Mouse (Mus musculus) brown adipose tissue, adult 24 weeks (tissue): Measurements from ENCODE around the gene Ptpre. TPM values are rescaled to one million over a fixed set of nuclear protein-coding genes. Genes with fewer than 3 reads are reported as not detected.
"Not testable (repeated sequence)": the region's sequence is repeated elsewhere in the genome, so short reads cannot be mapped to it uniquely, and the experiment has no call there.

Source experiments
- H3K27ac ChIP-seq: fragments of 200-500 bp; replicated peaks from 2 replicates; pipeline ENCODE4 v1.5.1; 2012; ENCODE audit warnings: low read depth, mild to moderate bottlenecking, low read length
- H3K4me1 ChIP-seq: fragments of 200-500 bp; 2 replicates; pipeline ENCODE4 v1.6.1; 2012; ENCODE audit warnings: low read length, mixed read lengths; ENCODE audit not compliant: control insufficient read depth, insufficient read depth, insufficient read length
- H3K4me3 ChIP-seq: fragments of 200-500 bp; 2 replicates; pipeline ENCODE4 v1.5.1; 2012; ENCODE audit warnings: low read depth, mild to moderate bottlenecking, low read length, moderate library complexity; ENCODE audit not compliant: insufficient read depth
- polyA plus RNA-seq: library from polyadenylated mRNA; stranded (reverse); fragments of >200 nt; gene quantifications from 2 replicates; pipeline ENCODE4 v1.2.4, GENCODE M21; 2012; ENCODE audit not compliant: missing spikeins, insufficient read depth, insufficient read length

Gene Ptpre
- polyA plus RNA-seq, 1 experiment, result 1.5 TPM

GRCm38 (mm10) chr7:135684938-135685337, 147.7 kb downstream of the Ptpre start:
- Histone ChIP-seq H3K4me3 (no peak overlapping the region), H3K4me1 (no peaks in the 10 kb centered on the region), H3K27ac (no peak overlapping the region)

GRCm38 (mm10) chr7:135689396-135689795, 152.1 kb downstream of the Ptpre start:
- H3K4me3 ChIP-seq, result no peak overlapping the region
- H3K4me1 ChIP-seq, result no peaks in the 10 kb centered on the region
- no peak overlapping the region for H3K27ac ChIP-seq

GRCm38 (mm10) chr7:135691941-135692340, 154.7 kb downstream of the Ptpre start:
- Histone ChIP-seq H3K4me1 (no peaks in the 10 kb centered on the region), H3K4me3 (no peak overlapping the region), H3K27ac (no peak overlapping the region)

- Histone ChIP-seq H3K4me3 (no peak overlapping the region), H3K4me1 (no peaks in the 10 kb centered on the region), H3K27ac (no peak overlapping the region)
These were observed 156.8 kb downstream of the Ptpre start for GRCm38 (mm10) chr7:135694130-135694529.

GRCm38 (mm10) chr7:135694796-135695195, 157.5 kb downstream of the Ptpre start:
- Histone ChIP-seq H3K27ac (no peak overlapping the region), H3K4me1 (no peaks in the 10 kb centered on the region), H3K4me3 (no peak overlapping the region)

- Histone ChIP-seq H3K4me1 (no peaks in the 10 kb centered on the region), H3K27ac (no peak overlapping the region)
These were observed 158.8 kb downstream of the Ptpre start for GRCm38 (mm10) chr7:135696127-135696526.

GRCm38 (mm10) chr7:135697021-135697740, 159.9 kb downstream of the Ptpre start:
- not testable (repeated sequence) for H3K4me3 ChIP-seq, H3K27ac ChIP-seq, H3K4me1 ChIP-seq

More at GRCm38 (mm10) chr7:135696127-135696526, 158.8 kb downstream of the Ptpre start:
- H3K4me3 ChIP-seq, result no peak overlapping the region

GRCm38 (mm10) chr7:135698362-135698761, 161.1 kb downstream of the Ptpre start:
- H3K27ac ChIP-seq, result no peak overlapping the region
- H3K4me3 ChIP-seq, result no peak overlapping the region
- H3K4me1 ChIP-seq, result no peaks in the 10 kb centered on the region

- H3K4me1 ChIP-seq, H3K4me3 ChIP-seq, H3K27ac ChIP-seq: not testable (repeated sequence)
These were observed 162.1 kb downstream of the Ptpre start for GRCm38 (mm10) chr7:135699351-135699750.

GRCm38 (mm10) chr7:135703600-135704148, 166.4 kb downstream of the Ptpre start:
- no peak overlapping the region for H3K27ac ChIP-seq
- no peaks in the 10 kb centered on the region for H3K4me1 ChIP-seq
- no peak overlapping the region for H3K4me3 ChIP-seq

- Histone ChIP-seq H3K4me1 (no peaks in the 10 kb centered on the region), H3K4me3 (no peak overlapping the region), H3K27ac (no peak overlapping the region)
These were observed 167.0 kb downstream of the Ptpre start for GRCm38 (mm10) chr7:135704251-135704650.

GRCm38 (mm10) chr7:135705083-135705482, 167.8 kb downstream of the Ptpre start:
- Histone ChIP-seq H3K4me3 (no peak overlapping the region), H3K4me1 (no peaks in the 10 kb centered on the region), H3K27ac (no peak overlapping the region)

GRCm38 (mm10) chr7:135705753-135706152, 168.5 kb downstream of the Ptpre start:
- Histone ChIP-seq H3K4me1 (no peaks in the 10 kb centered on the region), H3K27ac (no peak overlapping the region), H3K4me3 (no peak overlapping the region)

- no peak overlapping the region for H3K27ac ChIP-seq
These were observed 173.4 kb downstream of the Ptpre start for GRCm38 (mm10) chr7:135710702-135711101.

GRCm38 (mm10) chr7:135712534-135712933, 175.3 kb downstream of the Ptpre start:
- Histone ChIP-seq H3K27ac (no peak overlapping the region), H3K4me1 (no peaks in the 10 kb centered on the region), H3K4me3 (no peak overlapping the region)

More at GRCm38 (mm10) chr7:135710702-135711101, 173.4 kb downstream of the Ptpre start:
- no peaks in the 10 kb centered on the region for H3K4me1 ChIP-seq
- no peak overlapping the region for H3K4me3 ChIP-seq

- Histone ChIP-seq H3K4me3 (no peak overlapping the region), H3K4me1 (no peaks in the 10 kb centered on the region)
These were observed 176.0 kb downstream of the Ptpre start for GRCm38 (mm10) chr7:135713326-135713725.

More at GRCm38 (mm10) chr7:135713326-135713725, 176.0 kb downstream of the Ptpre start:
- H3K27ac ChIP-seq, result no peak overlapping the region
